Mouse (Mus musculus) right cerebral cortex, adult 18-20 months (tissue): ENCODE results near the gene Trim17.

ENCODE experiments used
- DNase-seq: peaks from one replicate; pipeline ENCODE4 v3.0.0; 2022; ENCODE audit warnings: mixed read lengths

Gene Trim17

DNA sequence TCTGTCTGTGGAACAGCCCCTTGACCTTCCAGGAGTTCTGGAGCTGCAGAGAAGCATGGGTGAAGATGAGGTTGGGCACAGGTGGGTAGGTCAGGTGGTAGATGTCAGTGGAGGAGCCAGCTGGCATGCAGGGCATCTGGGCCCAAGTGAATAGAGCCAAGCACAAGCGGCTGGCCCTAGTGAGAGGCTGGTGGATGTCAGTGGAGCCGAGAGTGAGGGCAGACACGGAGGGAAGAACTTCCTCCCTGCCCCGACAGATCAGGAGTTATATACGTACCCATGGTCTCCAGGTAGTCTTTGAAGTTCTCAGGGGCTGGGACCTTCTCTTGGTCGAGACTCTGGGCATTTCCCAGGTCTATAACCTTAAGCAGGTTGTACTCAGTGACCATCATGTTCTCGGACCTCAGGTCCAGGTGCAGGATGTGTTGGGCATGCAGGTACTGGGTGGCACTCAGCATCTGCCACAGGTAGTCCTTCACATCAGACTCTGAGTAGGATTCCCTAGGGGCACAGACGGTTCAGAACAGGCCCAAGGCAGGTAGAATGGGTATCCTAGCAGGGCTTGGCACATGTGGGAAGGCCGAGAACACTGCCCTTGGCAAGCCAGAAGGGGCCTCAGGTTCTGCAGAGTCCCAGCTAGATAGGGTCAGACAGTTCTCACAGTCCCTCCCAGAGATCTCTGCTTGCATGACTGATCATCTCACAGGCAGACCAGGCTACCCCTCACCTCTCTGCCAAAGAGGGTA is 40.7 kb downstream of the Trim17 start:
- DNase-seq = no peak

DNA sequence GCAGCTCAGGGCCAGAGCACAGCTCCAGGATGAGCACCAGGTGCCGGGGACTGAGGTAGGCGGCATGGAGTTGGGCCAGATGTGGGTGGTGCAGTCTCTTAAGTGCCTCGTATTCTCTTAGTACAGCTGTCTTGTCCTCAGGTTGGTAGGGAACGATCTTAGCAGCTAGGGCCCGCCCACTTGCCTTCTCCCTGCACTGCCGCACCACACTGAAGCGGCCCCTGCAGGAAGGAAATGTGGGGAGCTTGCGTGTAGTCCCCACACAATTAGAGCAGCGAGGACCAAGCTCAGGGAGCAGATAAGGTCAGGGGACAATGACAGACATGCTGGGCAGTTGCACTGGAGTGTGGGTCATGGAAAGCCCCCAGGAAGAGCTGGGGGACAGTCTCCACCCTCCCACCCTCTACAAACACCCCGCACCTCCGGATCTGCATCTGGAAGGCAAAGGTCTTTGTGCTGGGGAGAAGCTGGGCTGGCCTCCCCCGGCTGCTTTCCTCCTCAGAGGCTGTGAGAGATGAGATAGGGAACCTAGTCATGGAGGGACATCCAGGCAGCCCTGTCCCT is 41.4 kb downstream of the Trim17 start:
- DNase-seq = peak; percentile 68

DNA sequence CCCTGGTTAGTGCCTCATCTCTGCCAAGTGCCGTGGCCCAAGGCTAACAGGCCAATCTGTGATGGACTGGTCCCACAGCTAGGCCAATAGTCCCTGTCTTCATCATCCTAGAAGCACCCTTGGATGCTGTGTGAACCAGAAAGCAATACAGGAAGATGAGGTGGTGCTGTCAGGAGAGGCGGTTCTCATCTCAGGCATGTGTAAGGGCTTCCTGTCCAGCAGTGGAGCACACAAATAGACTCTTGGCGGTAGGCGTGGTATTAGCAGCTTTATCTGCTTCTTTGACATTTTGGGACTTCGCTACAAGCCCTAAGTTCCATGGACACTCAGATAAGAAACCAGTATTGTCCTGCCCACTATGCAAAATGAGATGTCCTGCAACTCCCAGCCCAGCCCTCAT is 43.1 kb downstream of the Trim17 start:
- no peak for DNase-seq

DNA sequence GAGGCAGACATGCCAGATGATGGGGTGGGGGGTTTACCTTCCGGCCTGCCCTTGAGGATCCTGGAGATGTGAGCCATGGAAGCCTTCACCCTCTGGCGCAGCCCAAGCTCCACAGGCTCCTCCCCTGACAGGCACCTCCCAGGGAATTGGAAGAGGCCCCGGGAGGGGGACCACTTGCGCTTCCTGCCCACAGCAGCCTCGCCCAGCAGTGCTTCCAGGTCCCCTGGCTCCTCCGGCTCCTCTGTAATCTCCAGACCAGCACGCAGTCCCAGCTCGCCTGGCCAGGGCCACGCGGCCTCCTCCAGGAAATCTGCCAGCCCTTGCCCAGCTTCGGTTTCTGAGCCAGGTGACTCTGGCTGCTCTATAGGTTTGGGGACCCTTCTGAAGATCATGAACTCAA is 44.7 kb downstream of the Trim17 start:
- DNase-seq = no peak

DNA sequence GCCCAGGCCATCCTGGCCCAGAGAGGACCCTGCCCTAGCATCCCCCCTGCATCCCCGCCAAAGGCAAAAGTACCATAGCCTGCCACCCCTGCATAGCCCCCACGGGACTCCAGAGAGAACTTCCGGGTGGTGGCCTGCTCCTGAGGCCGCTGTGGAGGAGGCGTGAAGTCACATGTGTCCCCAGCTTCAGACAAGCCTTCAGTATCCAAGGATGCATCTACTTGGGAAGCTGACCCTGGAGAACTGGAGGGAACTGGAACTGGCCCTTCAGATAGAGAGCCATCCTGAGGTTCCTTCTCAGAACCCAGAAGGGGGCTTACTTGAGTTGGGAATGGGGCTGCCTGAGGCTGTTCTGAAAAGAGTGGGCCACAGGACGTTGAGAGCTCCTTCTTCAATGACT is 45.3 kb downstream of the Trim17 start:
- no peak for DNase-seq

- peak; percentile 56 for DNase-seq
Observed at GRCm38 (mm10) chr11:59000635-59001034, 46.1 kb downstream of the Trim17 start.

GRCm38 (mm10) chr11:59002327-59003079 is 48.0 kb downstream of the Trim17 start:
- DNase-seq = no peak

DNA sequence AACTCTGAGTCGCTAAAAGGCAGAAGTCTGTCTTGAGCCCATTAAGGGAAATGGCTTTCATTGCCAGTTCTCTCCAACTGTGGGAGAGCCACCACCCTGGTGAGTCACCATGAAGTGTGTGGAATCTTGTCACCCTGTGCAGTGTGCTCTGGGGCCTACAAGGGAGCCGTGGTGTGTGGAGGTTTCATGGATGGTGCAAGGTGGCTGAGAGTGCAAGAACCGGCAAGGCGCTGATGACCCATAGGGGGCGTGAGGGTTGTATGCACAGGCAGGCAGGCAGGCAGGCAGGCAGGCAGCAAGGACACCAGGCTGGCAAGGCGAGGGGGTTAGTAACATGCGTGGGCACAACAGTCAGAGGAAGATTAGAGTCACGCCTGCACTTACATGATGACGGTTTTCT is 60.6 kb downstream of the Trim17 start:
- DNase-seq = peak; percentile 58
